Mouse (Mus musculus): ENCODE data around the gene Prmt2.

Prmt2 gene

DNA sequence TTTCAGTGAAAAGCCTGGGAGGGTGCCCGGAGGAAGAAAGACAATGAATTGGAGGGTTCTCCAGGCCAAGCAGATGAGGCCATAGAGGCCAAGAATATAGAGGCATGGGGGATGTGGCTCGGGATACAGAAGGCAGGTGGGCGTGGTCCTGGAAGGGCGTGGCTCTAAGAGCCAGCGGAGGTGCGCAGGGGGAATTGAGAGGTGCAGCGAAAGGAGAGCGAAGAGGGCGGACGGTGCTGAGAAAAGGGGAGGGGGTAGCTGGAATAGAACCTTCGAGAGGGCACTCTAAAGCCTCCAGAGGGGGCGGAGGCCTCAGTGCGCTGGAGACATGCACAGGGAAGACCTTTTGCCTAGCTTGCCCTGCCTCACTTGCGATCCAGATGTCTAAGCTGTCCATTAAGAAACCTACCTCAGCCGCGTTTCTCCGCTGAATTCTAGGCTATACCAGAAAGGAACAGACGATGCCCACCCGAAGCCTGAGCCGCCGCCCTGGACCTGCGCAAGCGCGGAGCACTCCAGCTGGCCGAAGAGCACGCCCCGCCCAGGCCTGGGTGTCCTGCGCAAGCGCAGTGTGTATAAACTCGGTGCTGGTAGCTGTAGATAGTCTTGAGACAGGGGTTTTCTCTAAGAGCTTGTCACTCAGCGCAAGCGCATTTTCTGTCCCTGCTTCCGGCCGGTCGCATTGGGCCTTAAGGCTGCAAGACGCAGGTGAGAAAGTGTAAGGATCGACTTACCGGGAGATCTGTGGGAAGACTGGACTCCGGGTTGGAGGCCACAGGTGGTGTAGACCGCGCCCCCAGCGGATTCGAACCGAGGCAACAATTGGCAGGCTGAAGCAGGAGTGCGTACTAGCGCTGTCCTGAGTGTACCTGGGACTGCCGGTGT, at the start of gene Prmt2:
Gene Prmt2, minus strand, starts transcription at position 525 of the 885 bp plus-strand sequence.
- peak; percentile 94 for DNase-seq (ENCODE audit: low read depth, low spot score)

- DNase-seq (ENCODE audit: low read depth, low spot score), result no peak
Measured at GRCm38 (mm10) chr10:76278541-76279097, 41.0 kb upstream of the Prmt2 start.

DNA sequence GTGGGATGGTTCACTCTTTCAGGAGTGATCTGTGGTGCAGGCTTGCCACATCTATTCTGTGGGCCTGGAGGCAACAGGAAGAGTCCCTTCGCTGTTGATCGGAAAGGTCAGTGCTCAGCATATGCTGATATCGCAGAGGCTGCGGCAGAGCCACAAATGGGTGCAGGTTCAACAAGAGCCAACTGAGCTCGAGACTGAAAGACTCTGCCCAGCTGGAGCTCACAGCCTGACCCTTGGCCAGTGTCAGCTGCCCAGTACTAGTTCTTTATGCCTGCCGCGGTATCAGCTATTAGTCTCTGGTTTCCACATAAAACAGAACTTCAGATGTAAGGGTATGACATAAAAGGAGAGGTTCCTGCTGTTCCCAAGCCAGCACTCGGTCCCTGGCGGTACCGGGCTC, 37.6 kb upstream of the Prmt2 start:
- DNase-seq (ENCODE audit: low read depth, low spot score), result no peak

- DNase-seq (ENCODE audit: low read depth, low spot score), result peak; percentile 39
Measured at GRCm38 (mm10) chr10:76271238-76271637, 33.6 kb upstream of the Prmt2 start.

- no peak for DNase-seq (ENCODE audit: low read depth, low spot score)
Measured at GRCm38 (mm10) chr10:76262431-76262830, 24.8 kb upstream of the Prmt2 start.

GRCm38 (mm10) chr10:76261447-76261846, 23.8 kb upstream of the Prmt2 start:
- DNase-seq (ENCODE audit: low read depth, low spot score), result no peak

DNA sequence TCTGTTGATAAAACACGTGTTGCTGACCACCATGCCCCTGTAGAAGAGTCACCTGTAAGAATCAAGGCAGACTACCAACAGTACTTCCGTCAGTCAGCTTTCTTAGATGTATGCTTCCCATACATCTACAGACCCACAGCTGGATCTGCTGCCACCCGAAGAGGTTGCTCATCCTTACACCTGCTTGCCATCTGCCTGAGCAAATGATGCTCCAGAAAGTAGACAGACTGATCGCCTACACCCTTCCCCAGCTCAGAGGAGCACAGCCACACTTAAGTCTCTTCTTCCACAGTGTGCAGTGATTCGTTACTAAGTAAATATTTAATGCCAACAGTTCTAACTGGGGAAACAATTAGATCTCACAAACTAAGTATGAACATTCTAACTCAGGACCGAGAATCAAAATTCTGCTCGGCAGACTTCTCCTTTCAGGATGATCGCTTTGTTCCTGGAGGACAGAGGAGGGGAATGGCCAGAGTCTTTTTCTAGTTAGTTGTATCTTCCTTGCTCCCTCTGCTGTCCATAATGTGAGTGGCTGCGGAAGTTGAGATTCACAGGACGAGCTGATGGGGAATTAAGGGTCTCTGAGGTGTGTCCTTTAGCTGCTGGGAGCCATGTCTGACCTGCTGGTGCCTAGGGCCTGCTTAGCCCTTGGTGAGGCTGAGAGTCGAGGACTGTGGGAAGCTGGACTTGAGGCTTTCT, 22.8 kb upstream of the Prmt2 start:
- peak; percentile 8 for DNase-seq (ENCODE audit: low read depth, low spot score)

DNA sequence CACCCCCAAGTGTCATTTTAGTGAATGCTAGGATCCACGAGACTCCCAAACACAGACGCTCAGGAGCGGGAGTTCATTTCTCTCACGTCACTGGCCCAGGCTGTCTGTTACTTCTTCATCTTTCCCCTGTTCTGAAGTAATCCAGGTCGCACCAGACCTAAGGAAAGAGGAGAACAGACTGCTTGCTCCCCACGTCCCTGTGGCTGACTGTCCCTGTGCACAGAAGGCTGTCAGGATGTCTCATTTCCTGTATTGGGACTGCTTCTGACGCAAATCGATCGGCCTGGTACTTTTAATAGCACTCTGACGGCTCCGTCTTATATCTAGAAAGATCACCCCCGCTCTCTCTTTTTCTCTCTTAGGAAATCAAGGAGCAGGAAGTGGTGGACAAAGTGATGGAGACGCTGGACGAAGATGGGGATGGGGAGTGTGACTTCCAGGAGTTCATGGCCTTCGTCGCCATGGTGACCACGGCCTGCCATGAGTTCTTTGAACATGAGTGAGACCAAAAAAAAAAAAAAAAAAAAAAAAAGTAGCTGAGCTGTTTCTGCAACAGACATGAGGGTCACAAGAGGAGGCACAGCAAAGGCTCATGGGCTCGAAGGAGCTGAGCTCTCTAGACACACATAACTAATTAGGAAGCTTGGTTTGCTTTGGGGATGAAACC, 22.0 kb upstream of the Prmt2 start:
- no peak for DNase-seq (ENCODE audit: low read depth, low spot score)

DNA sequence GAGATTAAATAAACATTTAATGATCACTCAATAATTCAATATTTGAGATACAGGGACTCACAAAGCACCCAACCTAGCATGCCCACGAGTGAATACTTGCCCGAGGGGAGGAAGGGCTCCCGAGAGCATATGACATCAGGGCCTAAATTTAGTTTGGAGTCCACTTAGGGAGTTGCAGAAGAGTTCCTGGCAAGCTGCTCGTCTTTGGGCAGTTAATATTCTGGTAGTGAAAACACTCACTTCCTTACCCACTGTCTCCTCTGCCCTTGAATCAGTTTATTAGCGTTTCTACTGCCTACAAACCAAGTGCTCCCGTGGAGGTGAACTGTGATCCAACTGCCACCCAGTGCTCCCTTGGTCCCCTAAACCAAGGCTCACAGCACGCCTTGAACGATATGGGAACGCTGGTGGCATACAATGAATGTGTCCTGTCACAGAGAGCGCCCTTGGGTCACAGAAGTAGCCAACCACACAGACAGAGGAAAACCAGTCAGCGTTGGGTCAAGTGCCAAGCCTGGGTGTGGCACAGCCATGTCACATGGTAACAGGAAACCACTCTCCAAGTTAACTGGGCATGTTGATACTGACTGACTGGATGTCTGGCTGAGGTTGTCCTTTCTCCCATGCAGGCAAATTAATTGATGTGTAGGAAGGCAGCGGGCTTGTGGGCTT, 20.2 kb upstream of the Prmt2 start:
- no peak for DNase-seq (ENCODE audit: low read depth, low spot score)

- no peak for DNase-seq (ENCODE audit: low read depth, low spot score)
Measured at GRCm38 (mm10) chr10:76257231-76257630, 19.6 kb upstream of the Prmt2 start.

DNA sequence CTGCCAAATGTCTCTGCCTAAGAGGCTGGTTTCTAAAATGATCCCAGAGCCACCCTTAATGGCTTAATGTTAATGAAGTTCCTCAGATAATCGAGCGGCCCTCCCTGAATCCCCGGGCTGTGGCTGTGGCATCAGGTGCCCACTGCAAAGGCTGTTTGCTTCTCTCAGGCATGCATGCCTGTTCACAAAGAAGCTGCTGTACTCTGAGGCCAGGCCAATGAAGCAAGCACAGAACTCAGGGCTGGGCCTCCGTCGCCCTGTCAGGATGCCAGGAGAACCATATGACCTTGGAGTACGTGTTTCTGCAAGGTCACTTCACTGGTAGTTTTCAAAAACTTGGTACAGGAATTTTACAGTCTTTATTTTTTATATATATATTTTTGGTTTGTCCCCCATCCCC, 18.0 kb upstream of the Prmt2 start:
- DNase-seq (ENCODE audit: low read depth, low spot score), result no peak

GRCm38 (mm10) chr10:76253536-76253935, 15.9 kb upstream of the Prmt2 start, which contains the start of gene S100b:
S100b (plus strand) TSS chr10:76253853.
- DNase-seq (ENCODE audit: low read depth, low spot score), result no peak

GRCm38 (mm10) chr10:76253079-76253478, 15.4 kb upstream of the Prmt2 start:
- DNase-seq (ENCODE audit: low read depth, low spot score), result no peak

DNA sequence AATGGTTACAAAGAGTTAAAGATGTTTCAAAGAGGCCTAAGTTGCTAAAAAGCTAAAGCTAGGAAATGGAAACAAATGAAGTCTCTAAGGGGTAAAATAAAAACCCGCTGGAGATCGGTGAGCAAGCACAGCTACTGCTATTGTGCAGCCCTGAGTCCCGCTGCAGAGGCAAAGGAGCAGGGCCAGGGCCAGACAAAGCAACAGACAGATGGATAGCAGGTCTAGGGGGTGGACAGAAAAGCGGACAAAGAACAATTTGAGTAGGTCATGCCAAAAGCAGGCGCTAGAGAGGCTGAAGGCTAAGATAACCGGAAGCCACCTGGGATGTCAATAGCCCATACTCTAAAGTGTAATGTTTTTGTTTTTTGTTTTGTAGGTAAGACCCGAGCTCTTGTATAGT, 13.2 kb upstream of the Prmt2 start:
- no peak for DNase-seq (ENCODE audit: low read depth, low spot score)

DNA sequence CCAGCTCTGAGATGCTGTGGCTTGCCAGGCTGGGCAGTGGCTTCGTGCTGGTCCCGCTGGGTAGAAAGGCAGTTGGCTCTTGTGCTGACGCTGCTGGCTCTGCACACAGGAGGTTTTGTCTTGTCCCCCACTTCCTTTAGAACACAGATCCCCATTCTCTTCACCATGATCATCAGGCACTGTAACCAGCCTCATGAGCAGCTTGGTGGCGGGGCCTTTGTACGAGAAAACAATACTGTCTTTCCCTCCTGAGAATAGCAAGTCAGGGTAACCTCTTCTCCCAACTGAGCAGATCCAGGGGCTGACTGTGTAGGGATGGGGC, 10.9 kb upstream of the Prmt2 start:
- DNase-seq (ENCODE audit: low read depth, low spot score), result no peak

- no peak for DNase-seq (ENCODE audit: low read depth, low spot score)
Measured at GRCm38 (mm10) chr10:76247960-76248646, 10.4 kb upstream of the Prmt2 start.

DNA sequence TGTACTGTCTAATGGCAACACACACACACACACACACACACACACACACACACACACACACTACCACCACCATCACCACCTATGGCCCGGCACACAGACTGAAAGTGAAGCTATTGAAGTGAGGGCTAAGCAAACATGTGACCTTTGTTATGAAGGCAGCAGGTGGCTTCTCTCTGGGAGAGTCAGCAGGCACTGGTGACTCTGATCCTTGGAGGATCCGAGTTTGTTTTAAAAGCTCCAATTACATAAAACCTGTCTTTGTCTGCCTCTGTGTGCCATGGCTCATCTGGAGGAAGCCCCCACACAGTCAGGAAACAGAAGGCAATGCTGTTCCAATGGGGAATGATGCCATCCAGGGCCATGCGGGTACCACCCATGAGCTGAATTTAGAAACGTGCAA, 8.9 kb upstream of the Prmt2 start:
- DNase-seq (ENCODE audit: low read depth, low spot score), result no peak

DNA sequence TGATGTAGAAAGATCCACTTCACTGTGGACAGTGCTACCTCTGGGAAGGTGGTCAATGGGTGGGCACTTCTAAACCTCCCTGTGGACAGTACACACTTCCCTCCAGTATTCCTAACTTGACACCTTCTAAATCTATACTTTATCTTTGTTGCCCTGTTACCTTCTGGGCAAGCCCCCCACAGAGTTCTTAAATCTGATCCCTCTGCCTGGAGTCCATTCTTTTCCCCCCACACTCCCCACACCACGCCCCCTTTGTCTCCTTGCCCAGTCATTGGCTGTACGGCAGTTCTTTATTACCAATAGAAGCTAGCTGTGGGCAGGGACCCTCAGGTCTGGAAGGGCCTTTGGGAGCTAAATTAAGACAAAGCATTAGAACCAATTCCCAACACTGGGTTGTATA, 7.4 kb upstream of the Prmt2 start:
- DNase-seq (ENCODE audit: low read depth, low spot score), result no peak

GRCm38 (mm10) chr10:76239401-76239800, 1.7 kb upstream of the Prmt2 start:
- DNase-seq (ENCODE audit: low read depth, low spot score), result no peak

DNA sequence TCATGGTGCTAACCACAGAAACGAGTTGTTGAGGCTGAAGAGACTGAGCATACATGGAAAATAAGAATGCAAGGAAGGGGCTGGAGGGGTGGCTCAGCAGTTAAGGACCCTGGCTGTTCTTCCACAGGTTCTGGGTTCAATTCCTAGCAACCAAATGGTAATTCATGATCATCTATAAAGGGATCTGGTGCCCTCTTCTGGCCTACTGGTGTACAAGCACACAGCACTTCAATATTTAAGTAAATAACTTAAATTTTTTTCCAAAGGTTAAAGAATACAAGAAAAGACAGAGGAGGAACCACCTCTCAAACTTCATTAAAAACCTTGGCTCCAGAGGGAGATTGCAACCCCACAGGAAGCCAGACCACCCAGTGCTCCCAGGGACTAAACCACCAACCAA, 8.0 kb downstream of the Prmt2 start:
- peak; percentile 30 for DNase-seq (ENCODE audit: low read depth, low spot score)

- DNase-seq (ENCODE audit: low read depth, low spot score), result no peak
Measured at GRCm38 (mm10) chr10:76225944-76226343, 11.7 kb downstream of the Prmt2 start.

Data from A20 (cell line).